Mouse (Mus musculus) WW6 (cell line): Measurements from ENCODE around the gene Cltrn.

Experiments used
- DNase-seq: peaks from one replicate; pipeline ENCODE4 v3.0.0-alpha.2; 2013; ENCODE audit warnings: low read depth, low spot score

Gene Cltrn

GRCm38 (mm10) chrX:164135304-164135818 lies 46.7 kb downstream of the Cltrn start:
- no peak for DNase-seq

DNA sequence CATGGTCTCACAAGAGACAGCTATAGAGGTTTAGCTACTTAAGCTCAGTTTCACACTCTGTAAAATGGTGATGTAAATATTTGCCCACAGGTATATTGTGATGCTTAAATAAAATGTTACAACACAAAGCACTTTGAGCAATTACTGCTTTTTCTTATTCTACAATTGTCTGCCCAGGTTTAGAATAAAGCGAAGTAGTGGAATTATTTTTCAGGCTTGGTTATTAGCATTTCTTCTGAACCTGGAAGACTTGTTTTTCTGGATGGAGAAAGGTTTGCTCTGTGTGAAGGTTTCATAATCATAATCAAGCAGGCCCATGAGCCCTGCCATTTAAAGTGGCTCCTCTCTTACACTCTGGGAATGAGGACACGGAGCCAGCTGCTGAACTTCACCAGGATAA lies 50.4 kb downstream of the Cltrn start, which contains the start of gene Ace2:
Ace2 (plus strand) TSS at position 301 of the 400 bp plus-strand sequence.
- DNase-seq: no peak

- DNase-seq: no peak
Observed at GRCm38 (mm10) chrX:164145463-164146250, 57.0 kb downstream of the Cltrn start.

DNA sequence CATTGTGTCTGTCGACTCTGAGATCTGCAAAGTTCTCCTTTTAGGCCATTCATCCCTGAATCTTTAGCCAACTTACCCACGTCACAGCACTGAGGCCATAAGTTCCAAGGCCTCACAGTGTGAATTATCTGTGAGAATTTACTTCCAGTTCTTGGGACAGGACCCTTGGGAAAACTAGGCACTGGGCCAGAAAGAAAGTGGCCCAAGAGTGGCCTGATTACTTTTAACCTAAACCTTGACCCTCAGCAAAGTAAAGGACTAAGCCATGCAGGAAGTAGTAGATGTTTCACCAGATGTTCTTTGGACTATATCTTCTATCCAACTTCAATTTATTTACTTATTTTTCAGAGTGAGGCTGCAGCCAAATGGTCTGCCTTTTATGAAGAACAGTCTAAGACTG lies 64.1 kb downstream of the Cltrn start:
- no peak for DNase-seq

GRCm38 (mm10) chrX:164153606-164154005 lies 65.0 kb downstream of the Cltrn start:
- no peak for DNase-seq

DNA sequence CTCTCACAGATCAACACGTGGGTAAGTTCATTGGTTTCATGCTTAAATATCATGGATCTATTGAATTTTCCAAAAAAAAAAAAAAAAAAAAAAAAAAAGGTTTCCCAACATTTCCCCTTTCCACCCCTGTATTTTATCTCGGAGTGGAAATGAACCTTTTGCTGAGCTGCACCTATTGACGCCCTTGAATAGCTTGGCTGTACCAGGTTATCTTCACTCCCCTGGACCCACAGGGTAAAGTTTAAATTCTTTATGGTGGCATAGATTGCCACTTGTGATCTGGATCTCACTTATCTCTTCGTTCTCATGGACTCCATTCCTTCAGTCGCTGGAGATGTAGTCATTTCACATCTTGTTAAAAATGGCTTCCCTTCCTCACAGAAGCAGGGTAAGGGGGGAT lies 66.0 kb downstream of the Cltrn start:
- DNase-seq: no peak

DNA sequence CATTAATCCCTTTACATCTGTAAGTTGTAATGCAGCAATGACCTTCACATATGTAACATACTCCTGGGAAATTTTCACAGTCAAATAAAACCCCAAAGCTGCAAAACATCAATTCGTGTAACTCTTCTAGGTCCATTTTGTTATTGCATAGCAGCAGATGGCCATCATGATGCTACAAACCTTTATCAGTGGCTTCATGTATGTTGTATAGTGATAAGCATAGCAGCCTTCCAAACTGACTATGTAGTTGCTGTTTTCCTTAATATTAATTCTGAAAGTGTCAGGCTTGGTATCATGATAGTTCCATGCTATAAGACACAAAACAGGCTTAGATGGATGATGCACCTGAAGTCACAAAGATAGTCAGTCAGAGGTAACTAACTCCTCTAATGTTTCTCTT lies 76.1 kb downstream of the Cltrn start:
- DNase-seq: no peak
